Mouse (Mus musculus) ES-Bruce4 (cell line): ENCODE measurements around the gene Sbf2. TPM values are rescaled to one million over a fixed set of nuclear protein-coding genes. Genes with fewer than 3 reads are reported as not detected.

Source experiments
- H3K27ac ChIP-seq: 2 replicates; pipeline ENCODE4 v1.5.1; 2012; ENCODE audit warnings: low read length, inconsistent platforms; ENCODE audit not compliant: insufficient read depth
- H3K27me3 ChIP-seq: 2 replicates; pipeline ENCODE4 v1.6.1; 2012; ENCODE audit warnings: mild to moderate bottlenecking, low read length, inconsistent platforms; ENCODE audit not compliant: control insufficient read depth, poor library complexity, insufficient read depth, severe bottlenecking
- H3K36me3 ChIP-seq: 2 replicates; pipeline ENCODE4 v1.6.1; 2012; ENCODE audit warnings: inconsistent platforms, mild to moderate bottlenecking, low read length, moderate library complexity; ENCODE audit not compliant: control insufficient read depth, poor library complexity, insufficient read depth, severe bottlenecking
- H3K4me1 ChIP-seq: one replicate; pipeline ENCODE4 v1.8.1; 2011; ENCODE audit warnings: low read length; ENCODE audit not compliant: control insufficient read depth, insufficient read depth
- H3K4me3 ChIP-seq: 2 replicates; pipeline ENCODE4 v1.5.1; 2011; ENCODE audit warnings: low read depth, mild to moderate bottlenecking, low read length
- H3K9ac ChIP-seq: 2 replicates; pipeline ENCODE4 v1.6.1; 2012; ENCODE audit warnings: low read depth, mild to moderate bottlenecking, inconsistent platforms; ENCODE audit not compliant: poor library complexity, severe bottlenecking
- H3K9me3 ChIP-seq: replicated peaks from 2 replicates; pipeline ENCODE4 v1.6.1; 2012; ENCODE audit warnings: mild to moderate bottlenecking, low read length, inconsistent platforms; ENCODE audit not compliant: control insufficient read depth, poor library complexity, insufficient read depth, severe bottlenecking
- CTCF ChIP-seq: IDR thresholded peaks from one replicate; pipeline ENCODE4 v1.8.1; 2011; ENCODE audit warnings: low read depth, low read length
- EP300 ChIP-seq: IDR thresholded peaks from 2 replicates; pipeline ENCODE4 v1.6.1; 2011; ENCODE audit warnings: low read depth, low read length; ENCODE audit not compliant: insufficient read depth
- POLR2A ChIP-seq: IDR thresholded peaks from one replicate; pipeline ENCODE4 v1.8.1; 2011; ENCODE audit warnings: low read length; ENCODE audit not compliant: insufficient read depth
- polyA plus RNA-seq: library from polyadenylated mRNA; stranded (reverse); fragments of >200 nt; gene quantifications from 2 replicates; pipeline ENCODE4 v1.2.4, GENCODE M21; 2011; ENCODE audit warnings: low read depth; ENCODE audit not compliant: missing spikeins, insufficient read depth, insufficient read length

Gene Sbf2
- polyA plus RNA-seq, 1 experiment, result 65.5 TPM

GRCm38 (mm10) chr7:110649133-110649987 lies 34.6 kb upstream of the Sbf2 start:
- Histone ChIP-seq H3K27ac (no peak overlapping the region), H3K4me1 (no peaks in the 10 kb centered on the region), H3K36me3 (no peaks in the 10 kb centered on the region), H3K4me3 (no peak overlapping the region), H3K9ac (no peak overlapping the region), H3K9me3 (no peaks in the 10 kb centered on the region), H3K27me3 (no peaks in the 10 kb centered on the region)
- TF ChIP-seq POLR2A (no peak), CTCF (peak; percentile 33), EP300 (no peak)

GRCm38 (mm10) chr7:110648455-110649085 lies 33.8 kb upstream of the Sbf2 start:
- no peaks in the 10 kb centered on the region for H3K4me1 ChIP-seq
- H3K9ac ChIP-seq, result no peak overlapping the region
- no peak overlapping the region for H3K4me3 ChIP-seq
- no peak for TF ChIP-seq POLR2A
- no peak for TF ChIP-seq EP300
- TF ChIP-seq CTCF, result no peak
- H3K27ac ChIP-seq, result no peak overlapping the region
- no peaks in the 10 kb centered on the region for H3K36me3 ChIP-seq
- H3K27me3 ChIP-seq, result no peaks in the 10 kb centered on the region
- no peaks in the 10 kb centered on the region for H3K9me3 ChIP-seq

DNA sequence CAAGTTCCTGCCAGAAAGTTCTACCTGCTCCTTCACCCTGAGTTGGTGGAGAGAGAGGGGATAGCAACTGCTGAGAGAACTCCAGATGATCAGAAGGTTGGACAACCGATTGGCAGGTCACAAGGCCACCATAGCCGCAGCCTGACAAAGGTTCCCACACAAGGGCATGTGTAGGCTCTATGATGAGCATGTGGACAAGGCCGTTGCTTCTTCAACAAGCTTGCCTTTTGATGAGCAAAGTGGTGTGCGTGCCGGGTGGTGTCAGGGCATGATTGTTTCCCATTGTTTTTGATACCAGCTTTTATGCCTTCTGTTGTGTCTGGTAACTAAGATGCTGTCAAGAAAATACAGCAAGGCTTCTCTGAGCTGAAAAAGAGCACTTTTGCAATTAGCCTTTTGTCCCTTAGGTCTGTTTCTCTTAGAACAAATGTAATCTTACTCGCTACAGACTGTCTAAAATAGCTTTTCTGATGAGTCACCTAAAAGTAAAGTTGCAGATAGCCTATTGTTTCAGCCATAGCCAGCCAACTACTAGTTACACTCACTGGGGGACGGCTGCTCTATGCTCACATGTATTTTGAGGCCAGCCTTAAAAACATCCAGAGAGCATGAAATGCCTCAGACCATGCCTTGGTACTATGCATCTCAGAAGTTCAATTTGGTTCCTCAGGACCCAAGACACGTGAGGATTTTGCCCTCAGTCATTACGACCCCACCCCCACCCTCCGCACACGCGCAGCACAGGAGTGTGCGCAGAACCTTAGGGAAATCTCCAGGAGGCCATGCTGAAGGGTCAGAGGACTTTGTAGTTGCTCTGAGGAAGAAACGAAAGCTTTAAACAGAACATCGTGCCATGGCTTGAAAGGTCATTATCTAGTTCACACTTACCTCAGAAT lies 33.1 kb upstream of the Sbf2 start:
- Histone ChIP-seq H3K4me3 (no peak overlapping the region), H3K27ac (no peak overlapping the region), H3K36me3 (no peaks in the 10 kb centered on the region), H3K27me3 (no peaks in the 10 kb centered on the region), H3K9me3 (no peaks in the 10 kb centered on the region), H3K4me1 (no peaks in the 10 kb centered on the region), H3K9ac (no peak overlapping the region)
- no peak for TF ChIP-seq CTCF
- no peak for TF ChIP-seq EP300
- TF ChIP-seq POLR2A, result no peak

DNA sequence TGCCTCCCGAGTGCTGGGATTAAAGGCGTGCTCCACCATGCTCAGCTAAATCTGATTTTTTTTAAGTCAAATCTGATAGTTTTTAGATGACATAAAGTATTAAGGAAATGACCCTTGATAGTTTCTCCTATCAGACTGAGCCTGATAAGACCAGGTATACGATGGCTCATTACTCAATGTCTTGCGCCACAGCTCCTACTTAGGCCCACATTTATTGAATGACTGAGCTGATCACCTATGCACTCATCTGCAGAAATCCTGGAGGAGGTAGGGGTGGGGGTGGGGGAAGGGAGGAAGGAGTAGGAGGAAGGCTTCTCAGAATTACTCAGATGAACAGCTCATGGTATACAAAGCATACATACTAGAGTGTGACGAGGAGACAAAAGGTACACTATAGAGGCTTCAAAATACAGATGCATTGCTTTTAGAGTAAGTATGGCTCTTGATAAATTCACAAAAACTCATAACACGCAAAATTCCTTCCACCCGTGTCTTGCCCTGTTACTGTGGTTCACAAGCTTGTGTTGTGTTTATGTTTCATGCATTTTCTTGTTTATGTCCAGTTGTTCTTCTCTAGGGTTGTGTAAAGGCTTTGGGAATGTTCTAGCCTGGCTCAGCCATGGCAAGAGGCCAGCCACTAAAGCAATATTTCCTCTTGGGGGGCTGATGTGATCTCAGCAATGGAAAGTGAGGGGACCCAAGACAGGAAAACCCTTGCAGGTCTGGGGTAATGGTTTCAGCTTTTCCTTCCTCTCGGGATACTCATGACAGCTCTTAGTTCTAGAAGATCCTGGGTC lies 32.1 kb upstream of the Sbf2 start:
- H3K27ac ChIP-seq, result no peak overlapping the region
- no peaks in the 10 kb centered on the region for H3K36me3 ChIP-seq
- no peaks in the 10 kb centered on the region for H3K27me3 ChIP-seq
- no peak overlapping the region for H3K4me3 ChIP-seq
- H3K9ac ChIP-seq, result no peak overlapping the region
- no peaks in the 10 kb centered on the region for H3K9me3 ChIP-seq
- TF ChIP-seq CTCF, result no peak
- TF ChIP-seq POLR2A, result no peak
- no peak for TF ChIP-seq EP300
- H3K4me1 ChIP-seq, result no peaks in the 10 kb centered on the region

DNA sequence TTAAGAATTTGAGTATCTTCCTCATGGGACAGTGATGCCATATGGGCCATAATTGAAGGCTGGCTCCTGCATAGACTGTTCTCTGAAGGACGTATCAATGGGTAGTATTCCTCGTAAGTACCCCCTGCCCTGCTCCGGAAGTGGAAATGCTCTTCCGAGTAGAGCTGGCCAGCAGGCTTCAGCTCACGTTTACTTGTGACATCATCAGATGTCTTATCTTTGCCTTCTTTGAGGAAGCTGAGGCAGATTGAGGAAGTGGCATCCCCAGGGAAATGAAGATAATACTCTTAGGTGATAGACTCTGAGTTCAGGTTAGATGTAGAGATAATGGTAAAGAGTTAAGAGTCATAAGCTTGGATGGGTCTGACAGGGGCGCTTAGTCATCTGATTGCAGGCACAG lies 31.1 kb upstream of the Sbf2 start:
- no peak for TF ChIP-seq CTCF
- TF ChIP-seq EP300, result no peak
- TF ChIP-seq POLR2A, result no peak
- Histone ChIP-seq H3K27me3 (no peaks in the 10 kb centered on the region), H3K4me1 (no peaks in the 10 kb centered on the region), H3K27ac (no peak overlapping the region), H3K4me3 (no peak overlapping the region), H3K9ac (no peak overlapping the region), H3K9me3 (no peaks in the 10 kb centered on the region), H3K36me3 (no peaks in the 10 kb centered on the region)
